In the genomic region with DNA sequence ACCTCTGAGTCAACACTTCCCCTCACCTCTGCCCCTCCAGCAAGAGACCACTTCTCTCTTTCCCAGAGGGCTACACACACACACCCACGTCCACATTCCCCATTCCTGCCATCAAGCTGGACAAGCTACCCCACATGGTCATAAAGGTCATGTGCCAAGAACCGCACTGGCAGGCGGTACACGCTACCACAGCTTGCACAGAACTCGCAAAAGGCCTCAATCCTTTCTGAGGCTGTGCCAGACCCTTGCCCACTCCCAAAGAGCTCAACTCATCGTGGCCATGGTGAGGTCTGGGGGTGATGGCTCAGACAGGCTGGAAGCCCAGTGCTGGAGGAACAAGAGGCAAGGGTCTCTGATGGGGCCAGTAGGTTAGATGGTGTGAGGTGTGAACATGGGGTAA, we compare ENCODE assay signal across 8 mouse cellular contexts. TPM values are rescaled to one million over a fixed set of nuclear protein-coding genes. Genes with fewer than 3 reads are reported as not detected.
DNase-seq lines count a peak whose midpoint lies in the region; ATAC-seq lines count a peak whose summit lies in the region.

No protein-coding gene starts in this region.

- no peak overlapping the region for H3K27ac ChIP-seq in liver, embryonic 11.5 days (ENCODE audit: low read depth, low read length)
- H3K27ac ChIP-seq in intestine, embryonic 15.5 days: no peak overlapping the region
- H3K27ac ChIP-seq in neural tube, embryonic 13.5 days (replicated peaks): no peak overlapping the region

- H3K9me3 ChIP-seq in liver, embryonic 11.5 days (ENCODE audit: control insufficient read depth, low read length): no peaks in the 10 kb centered on the region
- no peaks in the 10 kb centered on the region for H3K9me3 ChIP-seq in intestine, embryonic 15.5 days
- H3K9me3 ChIP-seq in neural tube, embryonic 13.5 days: no peaks in the 10 kb centered on the region

- no peak for ATAC-seq in liver, embryonic 11.5 days (replicated peaks; ENCODE audit: low FRiP score)
- no peak for ATAC-seq in intestine, embryonic 15.5 days
- no peak for ATAC-seq in neural tube, embryonic 13.5 days (ENCODE audit: low read depth)

- H3K36me3 ChIP-seq in liver, embryonic 11.5 days (ENCODE audit: control insufficient read depth, insufficient read depth, low read length): no peaks in the 10 kb centered on the region
- no peaks in the 10 kb centered on the region for H3K36me3 ChIP-seq in intestine, embryonic 15.5 days
- H3K36me3 ChIP-seq in neural tube, embryonic 13.5 days: peaks cover 7% of the 10 kb centered on the region

- WGBS in liver, embryonic 11.5 days: 83% methylated on average over 6 of the region's 6 CpGs
- 81% methylated on average over 6 of the region's 6 CpGs for WGBS in intestine, embryonic 15.5 days
- WGBS in neural tube, embryonic 13.5 days: 81% methylated on average over 6 of the region's 6 CpGs

- H3K4me2 ChIP-seq in liver, embryonic 11.5 days: peak overlapping the region; percentile 96
- H3K4me2 ChIP-seq in intestine, embryonic 15.5 days (replicated peaks): peak overlapping the region; percentile 83
- peak overlapping the region; percentile 95 for H3K4me2 ChIP-seq in neural tube, embryonic 13.5 days

- no peak overlapping the region for H3K9ac ChIP-seq in liver, embryonic 11.5 days (ENCODE audit: low read depth, low read length)
- peak overlapping the region; percentile 92; the same call in 1 of the 2 replicates for H3K9ac ChIP-seq in intestine, embryonic 15.5 days
- H3K9ac ChIP-seq in neural tube, embryonic 13.5 days: peak overlapping the region; percentile 95

- peaks cover 26% of the 10 kb centered on the region for H3K4me1 ChIP-seq in liver, embryonic 11.5 days (replicated peaks; ENCODE audit: control insufficient read depth, insufficient read depth, low read length)
- H3K4me1 ChIP-seq in intestine, embryonic 15.5 days (replicated peaks): peaks cover 30% of the 10 kb centered on the region
- peaks cover 49% of the 10 kb centered on the region for H3K4me1 ChIP-seq in neural tube, embryonic 13.5 days (replicated peaks)

- peak; percentile 43 for DNase-seq in cerebellum, adult 11 months
- no peak for DNase-seq in cerebellum, postnatal 4 days (ENCODE audit: low spot score in 2 of 2)
- DNase-seq in liver, embryonic 11.5 days (ENCODE audit: low spot score): no peak
- no peak for DNase-seq in liver
- no peak for DNase-seq in embryo, embryonic 10 days (ENCODE audit: low spot score)
- no peak for DNase-seq in thymus, postnatal 10 days (ENCODE audit: low spot score in 2 of 2)

- peak overlapping the region; percentile 98; the same call in 1 of the 2 replicates for H3K4me3 ChIP-seq in liver, embryonic 11.5 days (ENCODE audit: low read depth, low read length)
- H3K4me3 ChIP-seq in intestine, embryonic 15.5 days (replicated peaks): peak overlapping the region; percentile 83
- H3K4me3 ChIP-seq in neural tube, embryonic 13.5 days: peak overlapping the region; percentile 77

- H3K27me3 ChIP-seq in liver, embryonic 11.5 days (replicated peaks; ENCODE audit: control insufficient read depth, insufficient read depth, low read length): no peaks in the 10 kb centered on the region
- no peaks in the 10 kb centered on the region for H3K27me3 ChIP-seq in intestine, embryonic 15.5 days (replicated peaks)
- no peaks in the 10 kb centered on the region for H3K27me3 ChIP-seq in neural tube, embryonic 13.5 days

RNA-seq across cellular contexts. Expression of gene Btbd2, which starts 2.0 kb away (rescaled TPM):
- polyA plus RNA-seq in liver, embryonic 11.5 days (2014; fragmentation: Nextera tagmentation; extraction: Ambion mirVana): 38.0 and 38.4 TPM in 2 replicates
- polyA plus RNA-seq in intestine, embryonic 15.5 days (2015; fragmentation: Nextera tagmentation; extraction: Ambion mirVana): 54.9 and 62.4 TPM in 2 replicates
- polyA plus RNA-seq in neural tube, embryonic 13.5 days (2015; fragmentation: Nextera tagmentation; extraction: Ambion mirVana): 93.9 and 100.0 TPM in 2 replicates

RNA-seq across cellular contexts. Expression of gene Mknk2, which starts 23.0 kb away (rescaled TPM):
- 124 and 128 TPM in 2 replicates for polyA plus RNA-seq in liver, embryonic 11.5 days (2014; fragmentation: Nextera tagmentation; extraction: Ambion mirVana)
- 68.8 and 73.0 TPM in 2 replicates for polyA plus RNA-seq in intestine, embryonic 15.5 days (2015; fragmentation: Nextera tagmentation; extraction: Ambion mirVana)
- polyA plus RNA-seq in neural tube, embryonic 13.5 days (2015; fragmentation: Nextera tagmentation; extraction: Ambion mirVana): 61.4 and 63.4 TPM in 2 replicates

RNA-seq across cellular contexts. Expression of gene Csnk1g2, which starts 32.2 kb away (rescaled TPM):
- 92.3 and 96.1 TPM in 2 replicates for polyA plus RNA-seq in liver, embryonic 11.5 days (2014; fragmentation: Nextera tagmentation; extraction: Ambion mirVana)
- polyA plus RNA-seq in intestine, embryonic 15.5 days (2015; fragmentation: Nextera tagmentation; extraction: Ambion mirVana): 134 and 152 TPM in 2 replicates
- polyA plus RNA-seq in neural tube, embryonic 13.5 days (2015; fragmentation: Nextera tagmentation; extraction: Ambion mirVana): 98.0 and 110 TPM in 2 replicates

RNA-seq across cellular contexts. Expression of gene Mob3a, which starts 46.9 kb away (rescaled TPM):
- 56.7 and 57.3 TPM in 2 replicates for polyA plus RNA-seq in liver, embryonic 11.5 days (2014; fragmentation: Nextera tagmentation; extraction: Ambion mirVana)
- 40.4 and 43.0 TPM in 2 replicates for polyA plus RNA-seq in intestine, embryonic 15.5 days (2015; fragmentation: Nextera tagmentation; extraction: Ambion mirVana)
- polyA plus RNA-seq in neural tube, embryonic 13.5 days (2015; fragmentation: Nextera tagmentation; extraction: Ambion mirVana): 46.4 and 55.1 TPM in 2 replicates

RNA-seq across cellular contexts. Expression of gene Izumo4, which starts 47.1 kb away (rescaled TPM):
- 5.7 and 6.8 TPM in 2 replicates for polyA plus RNA-seq in liver, embryonic 11.5 days (2014; fragmentation: Nextera tagmentation; extraction: Ambion mirVana)
- polyA plus RNA-seq in intestine, embryonic 15.5 days (2015; fragmentation: Nextera tagmentation; extraction: Ambion mirVana): 22.3 and 26.5 TPM in 2 replicates
- polyA plus RNA-seq in neural tube, embryonic 13.5 days (2015; fragmentation: Nextera tagmentation; extraction: Ambion mirVana): 37.2 and 39.1 TPM in 2 replicates
